Mouse (Mus musculus): ENCODE data around the gene Tex26.
A peak's percentile ranks its signal among the peaks of the same experiment; 100 is the strongest.

The Tex26 gene

DNA sequence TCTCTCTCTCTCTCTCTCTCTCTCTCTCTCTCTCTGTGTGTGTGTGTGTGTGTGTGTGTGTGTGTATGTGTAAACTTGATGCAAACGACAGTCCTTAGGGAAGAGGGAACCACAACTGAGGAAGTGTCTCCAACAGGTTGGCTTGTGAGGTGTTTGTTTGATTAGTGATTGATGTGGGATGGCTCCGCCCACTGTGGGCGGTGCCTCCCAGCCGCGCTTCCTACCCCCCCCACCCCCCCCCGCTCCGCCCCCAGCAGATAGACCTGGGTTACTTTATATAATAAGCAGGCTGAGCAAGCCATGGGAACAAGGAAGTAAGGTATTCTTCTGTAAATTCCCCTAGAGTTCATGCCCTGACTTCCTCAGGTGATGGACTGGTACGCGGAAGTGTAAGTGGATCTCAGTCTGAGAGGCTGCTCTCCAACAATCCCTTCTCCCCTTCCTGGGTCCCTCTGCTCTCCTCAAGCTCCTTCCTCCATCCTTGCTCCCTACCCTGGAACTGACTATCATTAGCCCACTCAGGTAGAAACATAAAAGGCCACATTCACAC lies 5.2 kb upstream of the Tex26 start:
- no peak for DNase-seq

GRCm38 (mm10) chr5:149436541-149436940 lies 2.9 kb upstream of the Tex26 start:
- no peak for DNase-seq

GRCm38 (mm10) chr5:149437150-149437549 lies 2.3 kb upstream of the Tex26 start:
- DNase-seq = no peak

GRCm38 (mm10) chr5:149440180-149440573 lies 717 bp downstream of the Tex26 start:
- DNase-seq = no peak

DNA sequence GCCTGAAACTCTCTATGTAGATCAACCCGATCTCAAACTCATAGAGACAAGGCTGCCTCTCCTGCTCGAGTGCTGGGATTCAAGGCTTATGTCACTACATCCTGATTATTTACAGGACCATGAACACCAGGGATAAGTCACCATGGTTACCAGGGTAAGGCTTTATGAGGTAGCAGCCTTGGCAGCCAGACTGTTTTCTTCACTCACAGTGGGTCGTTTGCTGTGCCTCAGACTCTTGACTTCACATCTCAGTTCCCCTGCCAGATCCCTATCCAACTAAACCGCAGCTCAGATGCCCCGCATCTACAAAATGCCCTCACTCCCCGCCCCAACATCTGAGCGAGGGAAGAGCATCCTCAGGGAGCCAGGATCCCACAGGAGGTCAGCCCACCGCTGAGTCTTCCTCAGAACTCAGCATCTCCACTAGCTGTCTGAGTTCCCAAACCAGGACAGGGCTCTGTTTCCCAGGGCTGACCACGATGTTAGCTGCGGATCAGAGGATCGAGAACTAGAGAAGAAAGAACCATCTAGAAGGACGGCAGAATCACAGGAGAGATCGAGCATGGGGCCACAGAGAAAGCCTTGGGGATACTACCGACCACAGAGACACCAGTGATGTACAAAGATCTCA lies 2.3 kb downstream of the Tex26 start:
- no peak for DNase-seq

GRCm38 (mm10) chr5:149442277-149442660 lies 2.8 kb downstream of the Tex26 start:
- DNase-seq = no peak

DNA sequence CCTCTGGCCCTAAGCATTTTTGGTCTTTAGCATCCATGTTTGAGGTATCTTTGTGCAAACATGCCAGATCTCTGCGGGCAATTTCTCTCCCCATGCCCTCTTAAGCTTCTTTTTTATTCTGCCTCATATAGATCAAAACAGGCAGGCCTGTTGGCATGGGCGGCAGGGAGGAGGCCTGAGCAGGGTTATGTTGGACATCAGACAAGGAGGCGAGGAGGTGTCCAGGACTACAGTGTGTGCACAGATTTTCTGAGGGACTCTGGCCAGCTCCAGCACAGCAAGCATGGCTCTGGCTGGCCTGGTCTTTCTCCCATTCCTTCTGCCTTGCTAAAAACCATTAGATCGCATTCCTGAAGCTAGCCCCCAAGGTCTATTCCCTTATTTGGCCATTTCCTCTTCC lies 5.0 kb downstream of the Tex26 start:
- no peak for DNase-seq

- no peak for DNase-seq
Observed at GRCm38 (mm10) chr5:149446495-149446894, 7.0 kb downstream of the Tex26 start.

GRCm38 (mm10) chr5:149447733-149448132 lies 8.3 kb downstream of the Tex26 start:
- DNase-seq = no peak

DNA sequence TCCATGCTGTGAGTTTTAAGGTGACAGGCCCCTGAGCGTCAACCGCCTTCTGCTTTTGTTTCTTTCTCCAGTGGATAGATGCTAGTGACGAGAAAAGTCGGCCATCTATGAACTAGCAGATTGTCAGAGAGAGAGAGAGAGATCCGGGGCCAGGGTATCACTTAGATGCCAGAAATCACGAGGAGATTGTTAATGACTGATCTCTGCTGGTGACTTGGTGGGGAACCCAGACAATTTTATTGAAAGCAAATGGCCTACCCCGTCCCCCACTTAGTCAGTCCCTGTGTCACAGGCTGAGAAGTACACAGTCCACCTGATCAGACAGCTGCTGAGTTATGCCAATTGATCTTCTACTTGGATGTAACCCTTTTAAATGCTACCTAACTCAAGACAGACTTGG lies 9.9 kb downstream of the Tex26 start:
- DNase-seq = no peak

GRCm38 (mm10) chr5:149451209-149451681 lies 11.8 kb downstream of the Tex26 start:
- DNase-seq = no peak

GRCm38 (mm10) chr5:149454281-149454680 lies 14.8 kb downstream of the Tex26 start:
- DNase-seq = peak; percentile 28

- DNase-seq = no peak
Observed at GRCm38 (mm10) chr5:149456544-149456943, 17.1 kb downstream of the Tex26 start.

GRCm38 (mm10) chr5:149462071-149462470 lies 22.6 kb downstream of the Tex26 start:
- no peak for DNase-seq

DNA sequence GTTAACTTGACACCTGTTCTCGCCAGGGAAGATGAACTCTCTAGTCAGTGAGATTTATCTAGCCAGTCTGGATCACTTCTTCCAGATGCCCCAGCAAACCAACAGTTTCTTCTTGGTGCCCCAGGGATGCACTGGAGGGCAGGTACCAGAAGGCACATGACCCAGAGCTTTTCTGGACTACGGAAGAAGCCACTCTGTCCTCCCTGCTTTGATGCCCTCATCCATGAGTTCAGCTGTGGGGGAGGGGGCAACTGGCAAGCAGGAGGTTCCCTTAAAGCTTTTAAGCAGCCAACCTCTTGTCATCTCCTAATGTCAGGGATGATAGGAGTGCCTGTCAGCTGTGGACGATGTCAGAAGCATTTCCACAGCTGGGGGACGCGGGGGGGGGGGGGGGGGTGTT lies 25.8 kb downstream of the Tex26 start:
- no peak for DNase-seq

GRCm38 (mm10) chr5:149474142-149474541 lies 34.7 kb downstream of the Tex26 start:
- DNase-seq = no peak

DNA sequence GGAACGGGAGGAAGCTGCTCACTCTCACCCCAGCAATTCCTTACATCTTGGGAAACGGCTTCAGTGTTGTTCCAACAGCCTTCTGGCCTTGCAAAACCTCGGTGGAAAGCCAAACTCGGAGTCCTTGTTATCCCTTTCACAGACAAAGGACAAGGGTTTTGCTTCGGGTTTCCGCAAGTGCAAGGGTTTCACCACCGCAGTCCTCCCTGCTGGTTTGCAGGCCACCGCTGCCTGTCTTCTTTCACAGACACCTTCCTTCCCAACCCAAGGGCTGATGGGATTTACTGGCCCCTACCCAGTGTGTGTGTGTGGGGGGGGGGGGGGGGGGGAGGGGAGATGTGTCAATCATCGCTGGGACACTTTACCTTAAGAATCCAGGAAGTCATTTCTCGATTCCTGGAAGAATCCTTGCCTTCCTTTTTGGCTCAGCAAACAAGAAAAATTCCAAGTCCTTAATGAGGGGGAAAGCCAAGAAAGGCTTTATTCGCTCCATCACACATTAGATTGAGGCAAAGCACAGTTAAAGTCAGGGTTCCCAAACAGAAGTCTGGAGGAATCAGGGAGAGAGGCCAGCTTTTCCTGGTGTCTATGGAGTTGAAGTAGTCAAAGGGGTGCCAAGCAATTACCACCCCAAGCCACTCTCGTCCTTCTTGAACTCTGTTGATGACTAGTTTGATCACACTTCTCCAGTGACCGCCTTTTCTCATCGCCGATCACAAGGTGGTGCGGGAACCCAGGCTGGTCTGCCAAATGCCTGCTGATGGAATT lies 35.4 kb downstream of the Tex26 start:
- no peak for DNase-seq

GRCm38 (mm10) chr5:149481920-149482319 lies 42.5 kb downstream of the Tex26 start:
- no peak for DNase-seq

DNA sequence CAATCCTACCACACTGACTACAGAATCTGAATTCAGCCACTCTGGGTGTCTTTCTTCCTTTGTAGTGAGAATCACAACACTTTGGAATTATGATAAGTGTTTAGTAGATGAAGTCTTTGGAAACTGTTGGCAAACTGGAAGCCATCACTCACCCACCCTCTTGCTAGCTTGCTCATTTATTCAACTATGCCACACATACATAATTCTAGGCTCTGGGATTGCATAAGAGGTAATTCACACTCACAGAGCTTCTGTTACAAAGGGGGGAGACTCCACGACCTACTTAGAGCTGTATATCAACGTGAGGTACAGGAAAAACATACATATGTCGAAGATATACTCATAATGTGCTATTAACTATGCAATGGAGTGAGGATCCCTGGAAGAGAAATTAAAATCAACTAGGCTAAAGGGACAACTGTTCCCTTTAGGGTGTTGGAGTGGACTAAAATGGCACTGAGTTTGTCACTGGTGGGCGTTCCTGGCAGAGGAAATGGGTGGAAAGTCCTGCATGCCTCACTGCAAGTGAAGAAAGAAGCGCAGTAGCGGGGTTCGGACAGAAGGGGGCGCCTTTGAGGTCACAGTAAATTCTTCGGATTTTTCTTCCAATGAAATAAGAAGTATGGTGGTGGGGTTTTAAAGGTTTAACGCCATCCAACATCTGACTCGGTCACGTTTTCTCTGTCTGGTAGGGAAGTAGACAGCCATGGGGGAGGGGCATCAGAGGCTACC lies 44.0 kb downstream of the Tex26 start:
- no peak for DNase-seq

DNA sequence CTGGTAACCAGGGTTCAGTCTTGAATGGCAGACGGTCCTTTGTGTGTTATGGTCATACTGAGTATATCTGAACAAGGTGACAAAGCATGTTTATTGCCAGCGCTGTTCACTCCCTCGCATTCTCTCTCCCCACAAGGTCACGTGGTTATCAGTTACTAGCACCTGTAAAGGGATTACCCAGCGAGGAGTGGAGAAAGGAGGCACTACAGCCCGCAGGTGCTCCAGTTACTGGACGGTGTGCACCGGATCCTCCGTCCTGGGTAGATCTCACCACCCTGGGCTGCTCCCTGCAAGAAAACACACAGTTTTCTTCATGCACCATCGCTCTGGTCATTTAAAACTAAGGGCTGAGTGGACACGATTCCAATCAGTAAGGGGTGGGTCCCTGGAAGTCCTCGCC lies 44.8 kb downstream of the Tex26 start:
- no peak for DNase-seq

DNA sequence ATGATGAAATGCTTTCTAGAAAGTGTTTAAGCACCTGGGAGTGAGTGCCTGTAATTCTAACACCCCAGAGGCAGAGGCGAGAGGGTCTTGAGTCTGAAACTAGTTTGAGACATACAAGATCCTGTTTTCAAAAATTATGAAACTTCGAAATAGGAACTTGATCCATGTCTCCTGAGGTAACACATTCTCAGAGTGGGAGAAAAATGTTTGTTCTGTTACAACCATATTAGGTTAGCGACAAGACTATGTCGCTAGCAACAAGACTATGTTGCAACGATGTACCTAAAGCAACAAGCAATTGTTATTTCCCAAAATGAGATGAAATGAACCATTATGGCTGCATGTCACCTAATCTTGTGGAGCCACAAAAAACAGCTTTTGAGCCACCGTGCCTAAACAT lies 46.0 kb downstream of the Tex26 start:
- no peak for DNase-seq

DNA sequence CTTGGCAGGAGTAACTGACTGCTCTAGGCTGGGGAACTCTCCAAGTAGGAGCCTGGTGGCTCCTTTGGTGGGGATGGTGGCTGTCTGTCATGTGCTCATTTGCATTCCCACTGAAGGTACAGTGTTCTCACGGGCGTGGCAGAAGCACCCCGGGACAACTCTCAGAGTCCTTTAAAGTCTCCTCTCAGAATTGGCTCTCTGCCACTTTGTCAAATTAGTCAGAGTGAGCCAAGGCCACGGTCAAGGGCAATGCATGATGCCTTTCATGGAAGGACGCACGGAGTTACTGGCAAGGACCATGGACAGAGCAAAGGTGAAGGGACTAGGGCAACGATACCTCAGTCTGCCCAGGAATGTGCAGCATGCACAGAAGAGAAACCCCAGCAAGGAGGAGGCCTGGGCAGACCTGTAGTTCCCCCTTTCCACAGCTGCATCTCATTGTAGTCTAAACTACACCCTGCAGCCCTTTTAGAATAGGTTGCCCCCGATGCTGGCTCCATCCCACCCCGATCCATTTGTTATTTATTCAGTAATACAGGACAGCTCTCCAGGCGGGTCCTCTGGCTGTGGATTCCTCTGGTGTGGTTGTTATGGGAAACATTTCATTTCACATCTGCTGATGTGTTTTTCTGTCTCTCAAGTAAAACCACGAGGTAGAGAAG lies 49.0 kb downstream of the Tex26 start:
- no peak for DNase-seq

DNA sequence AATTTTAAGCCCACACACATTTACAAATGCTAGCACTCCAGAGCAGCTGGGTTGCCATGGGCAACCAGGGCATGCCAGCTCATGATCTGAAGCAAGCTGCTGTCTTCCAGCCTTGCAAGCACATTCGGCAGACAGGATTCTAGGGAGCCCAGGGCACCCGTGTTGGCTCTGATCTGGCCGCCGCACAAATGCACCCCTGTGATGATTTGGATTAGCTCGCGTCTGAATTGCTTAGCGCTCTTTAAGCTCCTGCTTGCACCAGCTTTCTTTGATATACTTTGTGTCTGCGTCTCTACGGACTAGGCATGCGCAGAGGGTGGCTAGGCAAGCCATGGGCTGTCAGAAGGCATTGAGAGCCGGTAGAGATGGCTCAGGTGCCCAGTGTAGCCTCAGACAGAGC lies 49.7 kb downstream of the Tex26 start:
- DNase-seq = no peak
